Mouse (Mus musculus) liver, embryonic 14.5 days (tissue): Measurements from ENCODE around the gene Lrrc47.

Experiments used
- CTCF ChIP-seq: IDR thresholded peaks from 2 replicates; pipeline ENCODE4 v1.5.1; 2016; ENCODE audit warnings: antibody characterized with exemption, low read depth, control low read depth
- EP300 ChIP-seq: IDR thresholded peaks from 2 replicates; pipeline ENCODE4 v1.6.1; 2016; ENCODE audit warnings: antibody characterized with exemption, low read depth

DNA sequence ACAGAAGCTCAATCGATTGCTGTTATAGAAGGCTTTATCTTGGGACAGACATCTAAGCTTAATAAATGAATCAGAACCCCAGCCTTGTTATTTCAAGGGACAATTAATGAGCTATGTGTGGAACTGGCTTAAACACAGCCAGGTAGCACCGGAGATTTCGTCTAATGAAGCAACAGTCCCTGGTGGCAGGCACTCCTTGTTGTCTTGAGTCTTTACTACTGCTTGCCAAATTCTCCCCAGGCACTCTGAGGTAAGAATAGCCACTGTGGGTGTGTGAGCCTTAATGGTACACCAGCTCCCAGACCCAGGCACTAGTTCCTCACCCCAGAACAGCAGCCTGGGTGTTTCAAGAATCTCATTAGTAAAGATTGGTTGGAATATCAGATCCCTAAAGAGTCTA, 39.9 kb downstream of the Lrrc47 start:
- no peak for TF ChIP-seq EP300
- TF ChIP-seq CTCF = no peak
